Mouse (Mus musculus) CH12F3 (cell line): ENCODE measurements at regions not wholly inside any gene's neighbourhood (a gene's known extent, or its start where the extent isn't known, plus 50 kb on each side); places are given as distances from the start of the nearest gene placed in this dataset.
"Not testable (repeated sequence)": the region's sequence is repeated elsewhere in the genome, so short reads cannot be mapped to it uniquely, and the experiment has no call there.

ENCODE experiments used
- in situ Hi-C: fragments of 300-500 bp; cut with MboI; formaldehyde crosslinking; loops from 2 replicates; pipeline ENCODE4 v1.14.3; 2020; ENCODE audit warnings: low sequenced_read_pairs

DNA sequence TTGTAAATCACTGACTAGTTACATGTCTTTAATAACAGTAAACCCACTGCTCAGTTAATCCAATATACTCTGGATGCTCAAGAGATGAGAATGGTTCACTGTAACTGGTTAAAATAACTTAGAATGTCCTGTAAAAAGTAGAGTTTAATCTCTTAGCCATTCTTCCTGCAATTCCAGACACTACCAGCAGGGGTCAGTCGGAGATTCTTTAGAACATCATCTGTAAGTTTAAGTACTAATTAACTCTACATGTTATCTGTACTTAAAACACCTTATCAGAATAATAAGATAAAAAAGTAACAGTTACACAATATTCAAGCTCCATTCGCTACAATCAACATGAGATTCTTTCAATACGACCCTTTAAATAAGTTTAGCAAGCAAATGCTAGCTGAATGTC lies 58.7 kb upstream of the Olig3 start:
- in situ Hi-C loops, result no loop called here

DNA sequence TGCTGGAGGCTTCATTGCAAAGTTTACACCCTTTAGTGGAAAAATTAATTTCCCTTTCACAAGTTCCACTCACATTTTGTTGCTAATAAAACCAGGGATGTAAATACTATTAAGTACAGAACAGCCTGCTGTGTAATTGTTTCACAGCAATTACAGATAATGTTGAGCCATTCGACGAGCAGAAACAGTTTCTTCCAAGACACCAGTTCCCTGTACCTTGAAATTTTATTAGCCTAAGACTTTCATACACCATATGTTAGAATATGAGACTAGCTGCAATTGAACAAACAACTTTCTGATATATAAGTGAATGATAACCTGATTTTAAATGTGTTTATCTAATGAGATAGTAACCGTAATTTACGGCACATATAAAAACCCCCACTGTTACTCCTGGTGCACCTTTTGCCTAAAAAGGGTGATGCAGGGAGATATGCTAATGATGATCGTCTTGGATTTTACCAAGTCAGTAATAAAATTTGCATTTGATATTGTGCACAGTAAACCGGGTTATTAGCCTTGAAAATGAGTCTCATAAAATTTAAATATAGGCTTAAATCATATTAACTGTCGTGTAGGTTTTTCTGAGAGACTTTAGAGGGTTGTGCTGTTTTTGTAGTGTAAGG lies 60.8 kb upstream of the Olig3 start:
- in situ Hi-C loops, result no loop called here

DNA sequence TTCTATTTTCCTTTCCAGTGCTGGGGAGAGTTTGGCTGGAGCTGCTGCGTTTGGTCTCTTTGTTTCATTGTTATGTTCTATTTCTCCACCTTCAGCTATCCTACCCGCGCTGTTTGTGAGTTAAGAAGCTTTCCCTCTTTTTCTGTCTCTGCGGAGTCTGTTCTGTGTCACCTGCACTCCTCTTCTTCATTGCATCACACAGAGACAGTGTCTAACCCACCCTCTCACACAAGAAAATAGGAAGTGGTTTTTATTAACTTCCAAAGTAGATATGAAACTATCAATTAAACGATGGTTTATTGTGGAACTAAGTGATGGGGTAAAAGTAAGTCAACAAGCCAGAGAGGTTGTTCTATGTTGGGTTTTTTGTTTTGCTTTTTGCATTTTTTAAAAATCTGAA lies 64.9 kb upstream of the Olig3 start:
- in situ Hi-C loops, result no loop called here

DNA sequence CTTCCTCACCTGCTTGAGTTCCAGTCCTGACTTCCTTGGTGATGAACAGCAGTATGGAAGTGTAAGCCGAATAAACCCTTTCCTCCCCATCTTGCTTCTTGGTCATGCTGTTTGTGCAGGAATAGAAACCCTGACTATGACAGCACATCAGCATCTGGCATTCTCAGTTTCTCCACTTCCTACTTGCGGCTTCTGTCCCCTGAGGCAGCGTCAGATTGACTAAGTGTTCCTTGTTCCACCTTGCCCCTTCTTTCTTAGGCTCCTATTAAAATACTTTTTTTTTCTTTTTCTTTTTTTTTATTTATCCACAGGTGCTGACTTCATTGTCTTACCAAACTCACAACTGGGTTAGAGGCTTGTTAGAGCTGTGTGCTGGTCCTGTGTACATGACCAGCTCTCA lies 65.3 kb upstream of the Olig3 start:
- in situ Hi-C loops, result not testable (repeated sequence)

DNA sequence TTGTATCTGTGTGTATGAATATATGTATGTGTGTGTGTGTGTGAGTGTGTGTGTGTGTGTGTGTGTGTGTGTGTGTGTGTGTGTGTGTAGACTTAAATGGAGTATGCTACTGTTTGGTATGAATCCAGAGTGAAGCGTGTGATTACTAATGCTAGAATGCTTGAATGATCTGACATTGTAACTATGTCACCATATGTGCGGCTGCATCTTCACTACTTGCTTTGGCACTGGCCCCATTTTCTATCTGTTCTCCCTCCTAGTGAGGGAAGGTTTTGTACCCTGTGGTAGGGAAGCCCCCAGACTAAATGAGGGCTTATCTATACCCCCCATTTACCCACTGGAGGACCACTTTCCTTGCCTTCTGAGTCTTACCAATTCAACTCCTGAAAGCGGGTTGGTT lies 74.2 kb upstream of the Olig3 start:
- in situ Hi-C loops, result no loop called here

DNA sequence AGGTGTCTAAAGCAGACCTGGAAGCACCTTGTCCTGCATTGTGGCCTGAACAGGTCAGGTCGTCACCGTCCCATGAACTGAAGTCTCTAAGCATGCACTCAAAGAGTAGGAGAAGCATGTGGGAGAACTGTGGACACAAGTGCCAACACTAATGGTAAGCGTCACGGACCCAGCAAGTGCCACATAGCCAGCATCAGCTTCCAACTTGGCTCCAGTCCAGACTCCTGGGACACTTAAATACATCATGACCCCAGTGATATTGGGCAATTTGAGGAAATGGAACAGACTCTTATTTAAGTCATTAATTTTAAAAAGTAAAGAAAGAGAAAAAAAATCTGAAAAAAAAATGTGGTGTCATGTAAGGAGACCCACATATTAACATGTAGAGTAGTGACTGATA lies 75.3 kb upstream of the Olig3 start:
- in situ Hi-C loops, result no loop called here

DNA sequence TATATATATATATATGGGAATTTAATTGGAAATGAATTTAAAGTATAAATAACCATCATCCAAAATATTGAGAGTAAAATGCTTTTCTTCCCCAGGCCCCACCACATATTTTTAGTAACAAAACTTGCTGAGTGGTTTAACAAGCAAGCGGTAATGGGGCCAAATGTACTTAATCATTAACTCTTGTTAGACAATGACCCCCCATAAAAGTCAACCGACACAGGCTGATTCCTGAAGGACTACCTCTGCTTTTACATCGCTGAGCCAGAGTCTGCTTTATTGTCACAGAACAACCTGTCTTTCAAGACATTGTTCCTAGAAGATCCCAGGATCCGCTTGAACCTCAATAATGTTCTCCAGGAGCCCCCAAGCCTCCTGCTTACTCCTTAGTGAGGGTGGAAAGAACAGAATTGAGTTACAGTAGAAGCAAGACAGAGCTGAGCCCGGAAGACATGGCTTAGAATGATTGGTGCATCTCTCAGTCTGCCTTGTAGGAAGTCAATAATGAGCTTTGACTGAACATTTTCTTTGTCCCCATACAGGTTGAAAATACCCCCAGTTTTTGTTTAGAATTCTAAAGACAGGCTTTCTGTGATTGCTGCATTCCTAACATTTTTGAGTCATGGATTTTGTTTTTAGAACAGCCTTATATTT lies 78.0 kb upstream of the Olig3 start:
- in situ Hi-C loops, result no loop called here

DNA sequence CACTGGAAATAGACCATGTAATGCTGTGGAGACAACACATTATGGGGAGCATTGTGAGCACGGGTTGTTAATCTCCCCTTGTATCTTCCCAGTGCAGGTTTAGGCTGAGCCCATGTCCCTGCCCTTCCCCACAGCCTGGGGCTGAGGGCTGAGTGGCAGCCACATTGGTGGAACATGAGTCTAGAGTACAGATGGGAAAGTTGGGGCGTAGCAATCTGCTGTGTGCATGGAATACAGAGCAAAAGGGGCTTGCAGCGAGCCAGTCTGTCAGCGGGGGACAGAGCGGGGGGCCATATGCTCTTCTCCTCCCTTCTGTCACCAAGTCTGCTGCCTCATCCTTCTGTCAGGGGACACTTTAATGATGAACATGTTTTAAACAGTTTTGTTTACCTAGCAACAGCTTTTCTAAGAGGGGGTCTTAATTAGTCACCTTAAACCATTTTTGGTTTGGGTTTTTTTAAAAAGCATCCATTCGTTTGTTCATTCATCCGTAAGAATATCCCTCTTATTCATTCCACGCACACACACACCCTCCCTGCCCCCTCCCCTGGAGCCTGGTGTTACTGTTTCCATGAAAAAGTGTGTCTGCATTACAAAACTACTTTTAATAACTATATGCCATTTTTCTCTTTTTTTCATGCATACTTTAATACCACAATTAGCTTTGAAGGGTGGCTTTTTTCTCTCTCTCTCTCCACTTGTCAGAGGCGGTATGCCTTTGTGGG lies 79.1 kb upstream of the Olig3 start:
- in situ Hi-C loops, result no loop called here

DNA sequence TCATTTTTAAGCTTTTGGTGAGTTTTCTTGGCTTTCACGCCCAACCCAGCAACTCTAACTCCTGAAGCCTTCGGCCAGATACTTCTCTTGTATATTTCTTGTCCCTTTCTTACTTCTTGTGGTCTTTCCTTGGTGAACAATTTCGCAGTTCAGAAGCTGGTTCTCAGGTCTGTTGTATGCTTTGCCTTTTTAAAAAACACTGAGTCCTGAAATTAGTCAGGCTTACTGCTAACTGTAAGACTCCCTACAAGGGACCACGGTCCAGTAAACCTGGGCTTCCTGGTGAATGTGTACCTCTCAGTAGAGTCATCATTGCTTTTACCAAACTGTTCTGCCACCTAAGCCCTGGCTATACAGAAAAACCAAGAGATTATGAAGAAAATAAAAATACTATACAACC lies 81.3 kb upstream of the Olig3 start:
- in situ Hi-C loops, result no loop called here

DNA sequence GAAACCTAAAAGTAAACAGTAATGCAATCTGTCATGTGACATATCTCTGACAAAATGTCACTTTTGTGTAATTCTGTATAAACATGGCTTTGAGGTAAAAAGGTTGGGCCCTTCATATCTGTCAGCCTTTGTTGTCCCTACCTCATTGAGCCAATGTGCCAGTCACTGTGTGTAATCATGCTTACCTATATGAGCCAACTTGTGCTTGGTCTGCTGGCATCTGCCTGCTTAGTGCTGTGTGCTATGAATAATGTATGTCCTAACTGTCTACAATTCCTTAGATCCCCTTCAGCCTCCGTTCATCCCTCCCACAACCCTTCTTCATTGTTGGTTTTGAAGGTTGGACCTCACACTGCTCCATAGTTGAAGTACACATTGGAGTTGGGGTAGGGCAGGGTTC lies 86.9 kb upstream of the Olig3 start:
- in situ Hi-C loops, result no loop called here

DNA sequence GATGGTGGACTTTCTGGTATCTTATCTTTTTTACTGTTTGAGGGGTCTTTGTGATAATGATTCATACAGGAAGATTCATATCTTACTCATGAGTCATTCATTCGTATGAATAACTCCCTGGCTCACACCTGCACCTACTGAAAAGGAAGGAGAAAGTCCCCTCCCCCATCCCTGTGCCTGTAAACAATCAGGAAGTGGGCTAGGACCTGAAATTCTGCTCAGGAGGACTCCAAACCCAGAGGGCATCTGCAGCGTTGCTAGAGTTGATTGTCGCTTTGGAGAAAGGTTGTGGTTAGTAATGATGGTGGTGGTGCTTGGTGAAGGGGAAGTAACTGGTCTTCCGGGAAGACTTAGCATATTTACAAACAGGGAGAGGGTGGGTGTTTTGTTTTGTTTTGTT lies 88.3 kb upstream of the Olig3 start:
- in situ Hi-C loops, result no loop called here

DNA sequence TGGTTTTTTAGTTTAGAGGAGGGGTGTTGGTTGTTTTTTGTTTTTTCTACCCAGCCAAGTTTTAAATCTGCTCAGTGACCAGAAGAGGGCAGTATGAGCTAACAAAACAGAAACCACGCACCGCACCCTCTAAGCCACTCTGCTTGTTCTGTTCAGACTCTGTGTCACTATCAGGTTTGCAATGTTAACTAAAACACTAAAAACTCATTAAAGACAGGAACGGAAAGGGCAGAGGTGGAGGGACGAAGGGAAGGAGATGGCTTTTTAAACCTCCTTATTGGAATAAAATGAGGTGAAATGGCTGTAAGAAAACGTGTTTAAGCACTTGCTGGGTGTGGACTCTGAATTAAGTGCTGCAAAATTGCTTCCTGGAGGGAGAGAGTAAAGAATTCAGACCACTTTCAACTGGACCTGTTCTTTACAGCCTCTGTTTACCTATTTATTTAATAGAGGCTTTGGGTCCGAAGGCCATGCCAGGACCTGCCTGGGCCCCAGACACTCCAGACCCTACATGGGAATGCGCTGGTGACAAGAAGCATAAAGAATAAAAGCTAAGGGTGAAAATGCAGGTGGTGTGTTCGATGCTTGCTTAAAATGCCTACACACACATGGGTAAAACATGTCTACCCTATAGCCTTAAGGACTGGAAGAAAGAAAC lies 116.1 kb upstream of the Olig3 start:
- in situ Hi-C loops, result no loop called here

DNA sequence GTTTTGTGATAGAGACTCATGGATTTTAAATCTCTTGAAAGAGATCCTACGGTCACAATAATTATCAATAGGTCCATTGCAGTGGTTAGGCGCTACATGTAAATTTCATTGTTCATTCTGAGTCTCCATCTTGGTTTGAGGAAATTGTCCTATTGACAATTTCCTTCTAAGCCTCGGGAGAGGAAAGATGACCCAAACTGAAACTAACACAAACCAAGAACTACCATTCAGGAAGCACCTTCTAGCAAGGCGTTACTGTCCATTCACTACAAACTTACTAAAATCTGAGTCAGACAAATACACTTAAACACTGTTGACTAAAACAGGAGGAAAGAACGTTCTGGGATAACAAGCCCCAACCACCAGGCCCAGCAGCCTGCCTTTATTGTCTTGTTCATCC lies 140.1 kb upstream of the Olig3 start:
- in situ Hi-C loops, result no loop called here

DNA sequence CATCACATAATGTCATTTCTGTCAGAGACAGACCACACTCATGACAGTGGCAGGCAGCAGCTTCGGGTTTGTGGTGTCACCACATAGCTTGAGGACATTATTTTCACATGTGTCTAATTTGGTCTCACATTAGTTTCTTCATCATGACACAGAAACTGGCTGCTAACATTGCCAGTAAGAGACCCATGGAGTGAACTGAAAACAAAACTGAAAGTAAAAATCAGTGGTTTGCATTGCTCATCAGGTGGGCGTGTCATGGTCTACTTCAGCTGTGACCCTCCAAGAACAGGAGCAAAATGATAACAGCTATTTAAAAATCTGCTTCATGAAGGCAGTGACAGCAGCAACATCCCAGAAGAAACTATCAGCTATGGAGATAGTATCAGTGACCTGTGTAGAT lies 146.6 kb upstream of the Olig3 start:
- in situ Hi-C loops, result no loop called here

DNA sequence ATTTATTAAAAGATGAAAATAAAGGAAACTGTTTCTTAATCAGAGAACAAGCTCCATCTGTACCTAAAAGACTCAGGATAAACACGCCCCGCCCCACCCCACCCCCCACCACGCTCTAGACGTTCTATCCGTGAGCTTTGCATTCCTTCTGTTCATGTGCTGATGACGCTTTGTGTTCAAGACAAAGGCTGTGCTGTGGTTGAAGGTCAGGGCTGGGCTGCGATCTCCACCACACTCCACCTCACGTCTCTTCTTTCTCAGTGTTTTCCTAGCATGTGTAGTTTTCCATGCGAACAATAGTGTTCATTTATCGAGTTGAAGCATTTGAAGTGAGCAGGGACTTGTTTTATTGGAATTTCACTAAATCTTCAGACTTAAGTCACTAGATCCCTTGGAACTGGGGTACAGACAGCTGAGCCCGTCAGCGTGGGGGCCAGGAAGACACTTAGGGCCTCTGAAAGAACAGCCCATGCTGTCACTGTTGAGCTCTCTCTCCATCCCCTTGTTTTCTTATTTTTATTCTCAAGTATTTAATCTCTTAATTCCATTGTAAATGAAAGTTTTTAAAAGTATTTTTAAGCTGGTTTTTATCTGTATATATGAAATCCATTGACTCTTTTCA lies 148.1 kb upstream of the Olig3 start:
- in situ Hi-C loops, result no loop called here

DNA sequence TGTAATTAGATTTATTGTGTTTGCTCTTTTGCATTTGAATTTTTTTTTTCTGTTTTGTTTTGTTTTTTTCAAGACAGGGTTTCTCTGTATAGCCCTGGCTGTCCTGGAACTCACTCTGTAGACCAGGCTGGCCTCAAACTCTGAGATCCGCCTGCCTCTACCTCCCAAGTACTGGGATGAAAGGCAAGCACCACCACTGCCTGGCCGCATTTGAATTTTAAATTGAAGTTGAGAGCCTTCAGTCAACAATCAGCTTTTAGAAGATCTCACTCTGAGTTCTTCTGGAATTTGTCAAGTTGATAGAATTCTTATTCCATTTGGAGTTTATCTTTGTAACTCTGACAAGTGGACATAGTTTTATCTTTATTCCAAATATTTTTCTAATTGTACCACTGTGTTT lies 148.8 kb upstream of the Olig3 start:
- in situ Hi-C loops, result no loop called here

DNA sequence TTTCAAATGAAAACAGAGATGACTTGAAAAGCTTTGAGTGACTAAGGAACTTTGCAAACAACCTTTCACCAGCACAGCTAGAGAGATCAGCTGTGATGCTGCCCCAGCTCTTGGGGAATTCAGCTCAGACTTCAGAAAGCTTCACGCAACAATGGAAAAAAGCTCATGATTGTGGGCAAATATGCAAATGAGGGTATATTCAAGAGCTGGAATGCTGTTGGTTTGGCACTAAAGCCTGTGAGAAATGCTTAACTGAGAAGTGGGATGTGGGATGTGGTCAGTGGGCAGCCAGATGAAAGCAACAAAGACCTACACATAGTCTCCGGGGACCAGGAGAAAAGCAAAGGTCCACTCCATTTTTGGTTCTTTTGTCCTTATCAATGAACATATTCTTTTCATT lies 156.0 kb upstream of the Olig3 start:
- in situ Hi-C loops, result no loop called here

DNA sequence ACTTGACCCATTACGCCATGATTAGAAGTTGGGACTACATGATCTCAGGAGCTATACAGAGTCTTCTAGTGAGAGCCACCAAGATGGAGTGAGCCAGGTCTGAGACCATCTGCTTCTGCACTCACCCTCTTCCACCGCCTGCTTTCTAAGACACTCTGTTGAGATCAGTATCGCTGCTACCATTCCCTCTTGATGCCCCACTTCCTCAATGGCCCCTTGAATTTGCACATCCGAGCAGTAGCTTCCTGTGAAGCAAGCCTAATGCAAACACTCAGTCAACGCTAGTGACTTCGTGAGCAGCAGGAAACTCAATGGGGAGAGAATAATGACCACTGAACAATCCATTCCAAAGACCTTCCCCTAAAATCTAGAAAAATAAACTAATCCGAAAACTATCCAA lies 160.7 kb upstream of the Olig3 start:
- in situ Hi-C loops, result no loop called here

DNA sequence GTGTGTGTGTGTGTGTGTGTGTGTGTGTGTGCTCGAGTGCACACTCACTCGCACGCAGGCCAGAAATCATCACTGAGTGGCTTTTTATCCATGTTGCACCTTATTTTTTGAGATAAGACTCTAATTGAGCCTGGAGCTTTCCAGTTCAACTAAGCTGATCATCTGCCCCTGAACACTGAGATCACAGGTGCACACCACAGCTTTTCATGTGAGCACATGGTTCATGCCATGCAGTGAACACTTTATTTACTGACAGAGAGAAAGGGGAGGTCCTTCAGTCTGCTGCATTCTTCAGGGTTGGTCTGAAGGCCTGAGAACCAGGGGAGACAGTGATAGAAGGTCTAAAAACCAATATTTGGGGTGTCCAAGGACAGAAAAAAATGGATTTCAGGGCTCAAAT lies 161.7 kb upstream of the Olig3 start:
- in situ Hi-C loops, result no loop called here

DNA sequence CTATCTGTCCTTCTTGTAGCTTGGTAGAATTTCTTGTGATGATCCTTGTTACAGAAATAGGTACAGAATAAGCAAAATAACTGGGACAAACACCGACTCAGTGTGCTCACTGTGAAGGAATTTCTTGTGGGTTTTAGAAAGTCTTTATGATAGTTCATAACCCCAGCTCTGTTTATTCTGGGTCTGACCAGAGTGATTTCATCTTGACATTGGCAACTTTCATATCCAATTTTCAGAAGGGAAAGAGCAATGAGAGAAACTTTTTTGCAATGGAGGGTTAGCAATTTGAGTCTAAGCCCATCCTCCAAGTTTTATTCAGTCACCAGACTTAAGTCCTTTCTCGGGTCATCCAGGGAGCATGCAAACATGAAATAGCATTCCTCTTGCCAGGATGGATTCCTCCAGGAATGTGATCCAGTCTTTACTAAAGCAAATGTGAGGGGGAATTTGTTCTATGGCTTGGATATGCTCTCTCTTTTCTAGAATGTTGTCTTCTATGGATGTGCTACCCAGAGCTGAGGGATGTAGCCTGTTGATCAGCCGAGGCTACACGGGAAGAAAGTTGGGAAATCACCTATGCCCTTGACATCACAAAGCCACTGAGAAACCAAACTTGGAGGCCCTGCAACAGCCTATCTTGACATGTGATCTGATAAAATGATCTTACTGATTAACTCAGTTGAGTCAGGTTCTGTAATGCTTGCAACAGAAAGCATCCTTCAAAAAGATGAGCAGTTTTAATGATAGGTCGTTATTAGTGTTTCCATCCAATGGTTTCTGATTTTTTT lies 163.2 kb upstream of the Olig3 start:
- in situ Hi-C loops, result no loop called here

DNA sequence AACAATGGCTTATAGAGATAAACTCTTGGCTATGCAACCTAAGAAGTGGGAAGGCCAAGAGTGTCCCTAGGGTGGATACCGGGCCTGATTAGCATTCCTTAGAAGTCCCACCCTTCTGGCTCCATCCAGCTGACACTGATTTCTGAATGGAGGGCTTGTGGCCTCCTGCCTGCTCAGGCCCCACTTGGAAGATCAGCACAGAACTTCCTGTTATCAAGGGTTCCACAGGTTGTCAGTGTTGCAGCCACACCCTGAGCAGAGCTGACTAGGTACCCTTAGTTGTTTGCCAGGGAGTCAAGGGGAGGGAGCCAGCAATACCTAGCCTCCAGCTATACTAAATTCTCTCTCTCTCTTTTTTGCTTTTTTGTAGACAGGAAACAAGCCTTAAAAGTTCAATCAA lies 164.1 kb upstream of the Olig3 start:
- in situ Hi-C loops, result no loop called here
